Mouse (Mus musculus) adrenal gland, postnatal 10 days (tissue): Measurements from ENCODE around the gene Atg9b. TPM values are rescaled to one million over a fixed set of nuclear protein-coding genes. Genes with fewer than 3 reads are reported as not detected.
A peak's percentile ranks its signal among the peaks of the same experiment; 100 is the strongest.
"Not testable (repeated sequence)": the region's sequence is repeated elsewhere in the genome, so short reads cannot be mapped to it uniquely, and the experiment has no call there.

Experiments
- DNase-seq: peaks from one replicate; pipeline ENCODE4 v3.0.0; 2021; ENCODE audit warnings: mixed read lengths
- total RNA-seq, 2 experiments: library from RNA; stranded (reverse); gene quantifications; 2 replicates each; pipeline ENCODE4 v1.2.3; 2021

Atg9b gene
- total RNA-seq, 2 experiments from 2014 or later: 0.60 to 0.67 TPM

DNA sequence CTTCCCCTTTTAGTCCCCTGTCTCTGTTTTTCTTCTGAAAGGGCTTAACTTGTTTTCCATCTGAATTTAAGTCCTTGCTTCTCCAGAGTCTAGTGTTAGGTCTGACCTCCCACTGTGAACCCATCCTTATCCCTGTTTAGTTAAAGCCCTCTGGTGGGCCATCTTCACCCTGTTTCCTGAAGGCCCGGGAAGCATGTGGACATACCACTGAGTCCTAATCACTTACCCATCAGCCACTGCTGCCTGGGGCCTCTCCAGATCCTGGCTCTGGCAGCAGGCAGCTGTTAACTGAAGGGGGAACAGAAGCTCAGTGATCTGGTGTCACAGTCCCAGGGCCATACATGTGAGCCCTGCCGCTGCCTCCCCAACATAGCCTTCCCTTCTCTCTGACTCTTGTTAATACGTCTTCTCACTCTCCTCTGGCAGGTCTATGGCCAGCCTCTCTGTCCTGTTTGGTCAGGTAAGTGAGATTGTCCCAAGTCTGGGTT, 13.5 kb upstream of the Atg9b start:
- no peak for DNase-seq

DNA sequence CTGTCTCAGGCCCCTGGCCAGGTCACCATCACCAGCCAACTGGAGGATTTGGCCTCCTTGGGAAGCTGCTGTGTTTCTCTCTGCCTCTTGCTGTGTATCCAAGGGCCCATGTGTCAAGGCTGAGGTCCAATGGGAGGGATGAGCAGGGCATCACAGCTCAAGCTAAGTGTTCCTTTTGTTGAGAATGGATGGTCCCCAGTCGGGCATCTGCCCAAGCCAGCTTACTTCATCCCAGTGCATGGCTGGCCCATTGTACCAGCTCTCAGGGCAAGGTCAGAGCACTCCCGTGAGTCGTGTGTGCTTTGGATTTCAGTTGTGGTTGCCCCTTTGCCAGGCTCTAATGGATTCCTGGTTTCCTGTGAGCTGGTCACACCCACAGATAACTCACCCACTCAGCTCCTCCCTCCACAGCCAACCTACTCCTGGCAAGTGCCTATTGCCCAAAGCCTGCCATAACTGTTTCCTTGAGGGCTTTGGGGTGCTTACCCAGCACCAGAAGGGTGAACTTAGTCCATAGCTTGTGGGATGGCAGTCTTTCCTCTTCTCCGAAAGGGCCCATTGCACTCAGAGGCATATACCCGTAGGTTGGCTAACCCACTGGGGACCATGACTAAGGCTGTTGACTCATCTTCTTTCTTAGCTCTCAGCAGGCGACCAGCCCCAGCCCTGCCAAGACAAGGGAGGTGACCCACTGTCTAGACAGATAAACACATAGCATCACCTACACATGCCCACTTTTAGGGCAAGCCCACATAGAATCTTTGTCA, 12.8 kb upstream of the Atg9b start:
- DNase-seq: no peak

DNA sequence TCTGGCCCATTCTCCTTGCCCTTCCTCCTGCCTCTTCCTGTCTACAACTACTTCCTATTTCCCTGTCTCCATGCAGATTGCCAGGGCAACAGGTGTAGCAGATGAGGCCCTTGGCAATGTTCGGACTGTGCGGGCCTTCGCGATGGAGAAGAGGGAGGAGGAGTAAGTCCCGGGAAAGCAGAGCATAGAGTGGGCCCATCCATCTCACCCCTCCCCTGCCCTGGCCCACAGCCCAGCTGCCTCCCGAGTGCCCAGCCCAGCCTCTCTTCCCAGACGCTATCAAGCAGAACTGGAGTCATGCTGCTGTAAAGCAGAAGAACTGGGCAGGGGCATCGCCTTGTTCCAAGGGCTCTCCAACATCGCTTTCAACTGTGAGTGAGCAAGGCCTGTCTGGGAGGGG, 10.0 kb upstream of the Atg9b start:
- DNase-seq: no peak

DNA sequence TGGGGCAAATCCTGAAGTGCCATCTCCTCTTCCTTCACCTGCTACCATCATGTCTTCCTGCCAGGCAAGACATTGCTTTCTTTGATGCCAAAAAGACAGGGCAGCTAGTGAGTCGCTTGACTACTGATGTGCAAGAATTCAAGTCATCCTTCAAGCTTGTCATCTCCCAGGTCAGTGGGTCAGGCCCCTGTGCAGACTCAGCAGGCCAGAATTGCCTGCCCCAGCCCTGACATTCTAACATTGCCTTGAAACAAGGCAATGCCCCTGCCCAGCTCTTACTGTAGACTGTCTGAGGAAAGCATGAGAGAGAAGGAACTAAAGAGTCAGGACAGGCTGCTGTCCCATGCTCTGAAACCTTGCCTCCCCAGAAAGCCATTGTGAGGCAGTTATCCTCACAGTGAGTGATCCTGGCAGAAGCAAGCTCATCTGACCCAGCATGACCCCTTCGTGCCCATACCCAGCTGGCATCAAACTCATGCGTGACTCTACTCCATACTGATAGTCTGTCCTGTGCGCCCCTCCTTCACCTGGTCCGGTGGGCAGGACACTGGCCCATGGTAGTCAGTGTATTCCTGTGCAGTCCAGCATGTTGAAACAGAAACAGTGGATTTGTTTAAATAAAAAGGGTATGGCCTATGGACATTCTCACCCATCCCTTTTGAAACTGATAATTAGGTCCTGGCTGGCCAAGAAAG, 9.1 kb upstream of the Atg9b start:
- no peak for DNase-seq

DNA sequence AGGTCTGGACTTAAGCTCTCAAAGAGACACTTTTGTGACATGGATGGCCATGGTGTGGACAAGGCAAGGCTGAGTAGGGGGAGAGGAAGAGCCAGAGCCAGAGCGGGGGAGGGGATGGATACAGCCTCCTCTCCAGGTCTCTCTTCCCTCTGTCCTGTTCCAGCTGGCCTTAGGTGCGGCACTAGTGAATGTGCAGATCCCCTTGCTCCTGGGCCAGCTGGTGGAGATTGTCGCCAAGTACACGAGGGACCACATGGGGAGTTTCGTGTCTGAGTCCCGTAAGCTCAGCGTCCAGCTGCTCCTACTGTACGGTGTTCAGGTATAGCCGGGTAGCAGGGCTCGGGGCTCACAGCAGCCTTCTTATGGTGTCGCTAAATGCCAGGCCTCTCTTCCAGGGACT, 8.4 kb upstream of the Atg9b start:
- DNase-seq: no peak

DNA sequence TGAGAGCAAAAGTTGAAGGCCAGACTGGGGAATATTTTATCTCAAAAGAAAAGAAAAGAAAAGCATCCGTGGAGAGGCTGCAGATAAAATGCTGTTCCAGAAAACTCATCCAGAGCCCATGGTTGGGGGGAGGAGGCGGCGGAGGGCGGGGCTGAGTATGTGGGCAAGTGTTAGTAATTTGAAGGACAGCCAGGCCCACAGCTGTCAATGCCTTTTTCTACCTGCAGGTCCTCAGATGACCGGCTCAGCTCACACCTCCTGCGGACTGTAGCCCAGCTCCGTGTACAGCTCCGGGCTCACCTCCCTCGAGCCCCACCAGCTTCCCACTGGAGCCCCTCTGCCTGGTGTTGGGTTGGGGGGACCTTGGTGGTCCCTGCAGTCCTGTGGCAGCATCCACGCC, 7.7 kb upstream of the Atg9b start:
- no peak for DNase-seq

DNA sequence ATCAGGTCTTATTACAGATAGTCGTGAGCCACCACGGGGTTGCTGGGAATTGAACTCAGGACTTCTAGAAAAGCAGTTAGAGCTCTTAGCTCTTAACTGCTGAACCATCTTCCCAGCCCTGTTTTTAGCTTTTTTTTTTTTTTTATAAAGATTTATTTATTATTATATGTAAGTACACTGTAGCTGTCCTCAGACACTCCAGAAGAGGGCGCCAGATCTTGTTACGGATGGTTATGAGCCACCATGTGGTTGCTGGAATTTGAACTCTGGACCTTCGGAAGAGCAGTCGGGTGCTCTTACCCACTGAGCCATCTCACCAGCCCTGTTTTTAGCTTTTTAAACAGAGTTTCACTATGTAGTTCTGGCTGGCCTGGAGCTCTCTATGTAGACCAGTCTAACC, 4.3 kb upstream of the Atg9b start:
- not testable (repeated sequence) for DNase-seq

DNA sequence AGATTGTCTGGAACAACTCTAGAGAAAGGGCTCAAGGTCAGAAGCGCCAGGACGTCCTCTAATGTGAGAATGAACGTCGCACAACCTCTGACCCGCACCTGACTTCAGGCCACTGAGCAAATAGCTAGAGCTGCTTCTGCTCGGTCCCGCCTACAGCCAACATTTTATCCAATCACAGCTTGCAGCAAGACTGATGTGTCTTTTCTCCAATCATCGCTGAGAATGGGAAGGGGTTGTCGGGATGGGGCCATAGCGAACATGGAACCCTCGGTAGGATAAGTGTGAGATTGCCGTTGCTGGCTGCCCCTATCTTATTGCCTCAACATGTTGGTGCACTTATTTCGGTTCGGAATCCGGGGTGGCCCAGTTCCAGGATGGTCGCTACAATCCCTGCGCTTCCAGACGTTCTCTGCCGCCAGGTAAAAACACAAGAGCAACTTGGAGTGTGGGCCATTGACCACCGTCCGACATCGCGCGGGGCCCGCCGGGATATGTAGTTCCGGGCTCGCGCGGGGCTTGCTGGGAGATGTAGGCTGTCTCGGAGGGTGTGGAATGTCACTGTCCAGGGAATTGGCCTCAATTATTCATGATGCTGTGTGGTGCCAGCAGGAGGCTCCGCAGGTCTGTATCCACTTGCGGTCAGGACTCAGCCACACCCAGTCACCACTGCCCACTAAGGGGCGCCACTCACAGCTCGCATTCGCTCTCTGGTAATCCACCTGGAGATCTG, 2.4 kb upstream of the Atg9b start:
- peak; percentile 95 for DNase-seq

DNA sequence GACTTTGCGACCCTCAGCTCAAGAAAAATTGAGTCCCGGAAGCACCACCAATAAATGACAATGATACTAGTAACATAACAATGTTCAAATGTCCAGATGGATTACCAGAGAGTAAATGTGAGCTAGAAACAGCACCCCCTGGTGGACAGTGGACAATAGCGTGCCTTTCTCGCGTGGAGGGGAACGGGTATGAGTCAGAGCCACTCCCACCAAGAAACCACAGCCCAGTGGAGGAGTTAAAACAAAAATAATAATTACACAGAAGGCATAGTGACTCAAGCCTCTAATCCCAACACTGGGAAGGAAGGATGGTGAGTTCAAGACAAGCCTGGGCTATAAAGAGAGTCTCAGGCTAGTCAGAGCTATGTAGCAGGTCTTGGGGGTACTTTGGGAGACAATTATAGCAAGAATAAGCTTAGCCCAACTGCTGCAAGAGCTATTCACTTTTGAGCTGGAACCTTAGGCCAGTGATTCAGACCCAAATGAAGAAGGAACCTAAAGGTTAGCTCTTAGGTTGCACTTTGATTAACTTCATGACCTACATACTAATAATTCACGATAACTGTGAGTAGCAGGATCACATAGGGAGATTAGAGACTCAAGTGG, 1.6 kb upstream of the Atg9b start, which contains the start of gene Abcb8:
Abcb8 (plus strand) TSS at position 272 of the 606 bp plus-strand sequence.
- DNase-seq: peak; percentile 90

DNA sequence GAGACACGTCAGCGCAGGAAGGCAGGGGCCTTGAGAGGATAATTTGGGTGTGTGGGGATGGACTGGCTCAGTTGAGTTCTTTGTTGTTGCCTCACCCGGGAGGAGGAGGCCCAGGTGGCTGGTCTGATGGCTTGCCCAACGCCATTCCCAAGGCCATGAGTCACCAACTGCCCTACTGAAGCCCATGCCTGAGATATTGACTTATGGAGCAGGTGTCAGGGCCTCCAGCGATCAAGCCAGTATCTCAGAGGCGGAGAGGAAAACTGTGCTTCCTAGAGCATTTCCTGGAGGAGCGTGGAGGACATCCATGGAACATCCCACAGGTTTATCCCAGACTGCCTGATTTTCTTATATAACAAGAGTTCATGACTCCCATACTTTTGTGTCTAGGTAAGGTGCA, 781 bp upstream of the Atg9b start:
- no peak for DNase-seq

DNA sequence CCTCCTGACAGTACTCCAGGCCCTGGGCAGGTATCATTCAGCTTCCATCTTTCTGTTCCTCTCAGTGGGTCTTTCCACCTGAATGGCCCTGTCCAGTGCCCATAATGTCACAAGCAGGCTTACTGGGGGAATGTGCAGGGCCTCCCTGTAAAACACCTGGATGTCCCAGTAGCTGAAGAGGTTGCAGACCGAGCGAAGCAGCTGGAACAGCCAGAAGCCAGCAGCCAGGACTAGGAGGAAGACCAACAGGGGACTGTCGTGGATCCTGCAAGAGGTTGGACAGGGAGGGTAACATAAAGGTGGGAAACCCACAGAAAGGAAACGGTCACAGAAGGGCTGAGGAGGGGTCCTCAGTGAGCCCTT, 2.3 kb downstream of the Atg9b start:
- no peak for DNase-seq

DNA sequence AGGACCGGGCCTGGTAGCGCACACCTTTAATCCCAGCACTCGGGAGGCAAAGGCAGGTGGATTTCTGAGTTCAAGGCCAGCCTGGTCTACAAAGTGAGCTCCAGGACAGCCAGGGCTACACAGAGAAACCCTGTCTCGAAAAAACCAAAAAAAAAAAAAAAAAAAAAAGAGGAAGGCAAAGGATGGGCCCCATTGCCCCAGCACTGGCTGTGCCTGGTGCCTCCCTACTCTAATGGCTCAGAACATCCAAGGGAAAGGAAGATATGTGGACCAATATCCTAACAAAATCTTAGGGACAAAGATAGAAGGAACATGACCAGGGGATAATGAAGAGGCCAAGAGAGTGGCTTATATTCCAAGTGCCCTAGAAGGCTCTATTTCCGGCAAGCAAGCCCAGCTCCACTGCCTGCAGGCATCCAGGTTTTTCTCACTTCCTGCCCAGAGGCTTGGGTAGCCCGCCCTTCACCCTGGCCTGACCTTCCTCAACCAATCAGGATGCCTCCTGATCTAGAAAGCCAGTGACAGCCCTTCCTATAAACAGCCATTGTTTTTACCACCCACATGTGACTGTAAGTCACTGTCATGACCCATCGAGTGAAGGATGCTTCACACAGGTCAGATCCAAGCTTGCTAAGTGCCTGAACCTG, 2.8 kb downstream of the Atg9b start:
- no peak for DNase-seq

DNA sequence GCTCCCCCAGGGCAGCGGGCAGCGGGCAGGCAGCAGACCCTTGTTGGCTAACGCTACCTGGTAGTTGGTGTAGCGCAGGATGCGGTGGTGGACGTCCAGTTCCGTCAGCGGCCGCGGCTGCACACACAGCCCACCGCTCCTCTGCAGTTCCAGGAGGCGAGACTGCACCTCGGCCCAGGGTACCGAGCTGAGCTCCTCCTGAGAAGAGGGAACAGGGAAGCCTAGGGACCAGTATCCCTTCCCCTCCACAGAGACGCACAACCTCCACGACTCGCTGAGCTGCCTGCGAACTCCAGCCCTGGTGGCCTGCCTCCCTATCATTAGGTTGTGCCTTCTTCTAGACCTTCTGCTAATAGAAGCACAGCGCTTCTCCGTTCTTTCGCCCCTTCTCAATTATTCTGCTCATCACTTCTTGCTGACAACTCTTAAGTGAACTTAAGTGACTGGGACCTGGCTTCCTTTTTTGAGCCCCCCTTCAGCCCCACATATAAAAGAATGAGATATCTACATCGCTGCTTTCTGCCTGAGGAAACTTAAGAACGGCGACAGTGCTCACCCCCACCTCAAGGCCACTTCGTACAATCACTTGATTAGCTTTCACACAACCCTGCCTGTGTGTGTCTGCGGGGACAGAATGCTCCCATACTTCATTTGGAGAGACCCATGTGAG, 3.6 kb downstream of the Atg9b start:
- DNase-seq: no peak

DNA sequence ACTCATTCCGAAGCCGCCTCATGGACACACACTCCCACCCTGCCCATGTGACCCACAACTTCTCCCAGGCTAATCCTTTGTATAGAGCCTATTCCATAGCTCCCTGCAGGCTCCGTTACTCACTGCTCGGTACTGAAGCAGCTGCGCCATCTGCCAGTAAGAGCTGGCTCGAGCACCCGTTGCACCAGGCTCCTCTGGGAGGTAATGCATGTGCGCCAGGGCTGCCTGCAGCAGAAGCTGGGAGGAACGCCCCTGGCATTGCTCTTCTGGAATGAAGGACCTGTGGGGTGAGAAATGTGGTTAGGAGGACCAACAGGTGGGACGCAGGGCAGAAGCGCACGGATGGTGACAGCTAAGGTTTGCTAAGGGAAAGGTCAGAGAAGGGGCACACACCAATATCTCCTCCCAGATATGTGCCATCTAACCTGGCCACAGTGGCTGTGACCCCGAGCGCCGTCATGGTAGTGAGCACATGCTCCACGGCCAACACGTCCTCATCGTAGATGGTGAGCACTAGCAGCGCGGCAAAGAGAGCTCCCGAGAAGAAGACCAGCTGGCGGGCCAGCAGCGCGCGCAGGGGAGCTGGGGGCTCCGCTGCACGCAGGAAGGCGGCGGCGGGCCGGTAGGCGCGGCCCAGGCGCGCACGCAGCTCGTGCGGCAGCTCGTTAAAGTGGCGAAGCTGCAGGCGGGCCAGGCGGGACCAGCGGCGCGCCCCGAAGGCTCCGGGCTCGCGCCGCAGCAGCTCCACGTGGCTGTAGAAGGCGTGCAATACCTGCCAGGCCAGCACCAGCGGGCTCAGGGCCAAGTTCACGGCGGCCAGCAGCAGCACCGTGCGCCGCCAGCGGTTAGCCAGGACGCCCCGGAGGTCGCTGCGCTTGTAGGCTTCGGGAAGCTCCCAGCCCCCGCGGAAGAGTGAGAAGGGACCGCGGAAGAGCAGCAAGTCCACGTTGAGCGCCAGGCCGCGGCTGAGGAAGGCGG, 4.4 kb downstream of the Atg9b start:
- DNase-seq: peak; percentile 80

DNA sequence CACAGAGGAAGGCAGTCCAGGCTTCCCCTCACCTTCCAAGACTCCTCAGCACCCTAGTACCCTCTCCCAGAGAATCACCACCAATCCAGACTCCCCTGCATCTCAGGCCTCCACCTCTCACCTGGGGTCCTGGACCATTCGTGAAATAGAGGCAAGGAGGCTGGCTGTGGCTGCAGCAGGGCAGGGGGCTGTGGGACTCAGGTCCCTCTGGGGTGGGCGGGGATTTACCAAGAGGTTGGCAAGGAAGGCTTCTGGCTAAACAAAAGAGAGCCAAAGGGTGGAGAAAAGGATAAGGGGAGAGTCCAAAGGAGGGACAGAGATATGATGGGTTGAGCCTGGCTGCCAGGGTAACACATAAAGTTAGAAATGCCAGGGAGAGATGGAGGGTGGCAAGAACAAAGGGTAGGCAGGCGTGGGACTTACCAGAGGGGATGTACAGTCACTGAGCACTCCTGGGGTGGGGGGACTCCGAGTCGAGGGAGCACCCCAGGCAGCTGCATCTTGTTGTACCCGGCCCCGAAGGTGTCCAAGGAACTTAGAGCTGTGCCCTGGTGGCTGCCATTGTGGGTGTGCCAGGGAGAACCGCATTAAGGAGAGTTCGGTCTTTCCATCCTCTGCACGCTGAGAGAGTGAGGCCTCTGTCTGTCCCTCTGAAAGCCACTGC, 5.9 kb downstream of the Atg9b start:
- DNase-seq: no peak

DNA sequence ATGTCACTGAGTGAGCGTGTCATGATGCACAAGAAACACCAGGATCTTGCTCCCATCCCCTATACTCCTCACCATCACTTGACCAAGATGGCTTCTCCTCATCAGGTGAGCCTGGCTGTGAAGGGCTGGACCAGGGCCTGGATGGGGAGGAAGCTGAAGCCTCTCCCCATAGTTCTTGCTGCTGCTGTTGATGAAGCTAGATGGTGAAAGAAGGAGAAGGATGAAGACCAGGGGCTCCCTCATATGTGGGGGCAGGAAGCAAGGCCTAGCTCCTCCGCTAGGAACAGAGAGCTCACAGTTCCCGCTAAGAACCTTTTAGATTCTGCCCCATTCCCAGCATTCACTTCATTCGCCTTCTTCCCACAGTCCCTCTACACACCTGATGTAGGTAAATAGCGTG, 6.6 kb downstream of the Atg9b start:
- DNase-seq: no peak

DNA sequence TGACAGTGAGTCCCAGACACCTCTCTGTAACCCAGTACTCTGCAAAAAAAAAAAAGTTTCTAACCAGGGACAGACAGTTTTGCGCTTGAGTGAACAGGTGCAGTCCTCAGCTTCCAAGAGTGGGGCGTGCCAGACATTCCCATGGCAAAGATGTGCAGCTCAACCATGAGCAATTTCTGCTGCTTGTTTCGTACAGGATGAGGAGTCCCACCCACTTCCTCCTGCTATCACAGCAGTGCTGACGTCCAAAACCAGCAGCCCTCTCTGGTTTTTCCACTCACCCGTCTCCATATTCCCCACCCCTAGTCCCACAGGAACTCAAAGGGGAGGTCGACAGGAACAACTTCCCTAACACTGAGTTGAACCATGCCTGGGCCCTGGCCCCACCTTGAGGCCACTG, 7.5 kb downstream of the Atg9b start:
- no peak for DNase-seq

DNA sequence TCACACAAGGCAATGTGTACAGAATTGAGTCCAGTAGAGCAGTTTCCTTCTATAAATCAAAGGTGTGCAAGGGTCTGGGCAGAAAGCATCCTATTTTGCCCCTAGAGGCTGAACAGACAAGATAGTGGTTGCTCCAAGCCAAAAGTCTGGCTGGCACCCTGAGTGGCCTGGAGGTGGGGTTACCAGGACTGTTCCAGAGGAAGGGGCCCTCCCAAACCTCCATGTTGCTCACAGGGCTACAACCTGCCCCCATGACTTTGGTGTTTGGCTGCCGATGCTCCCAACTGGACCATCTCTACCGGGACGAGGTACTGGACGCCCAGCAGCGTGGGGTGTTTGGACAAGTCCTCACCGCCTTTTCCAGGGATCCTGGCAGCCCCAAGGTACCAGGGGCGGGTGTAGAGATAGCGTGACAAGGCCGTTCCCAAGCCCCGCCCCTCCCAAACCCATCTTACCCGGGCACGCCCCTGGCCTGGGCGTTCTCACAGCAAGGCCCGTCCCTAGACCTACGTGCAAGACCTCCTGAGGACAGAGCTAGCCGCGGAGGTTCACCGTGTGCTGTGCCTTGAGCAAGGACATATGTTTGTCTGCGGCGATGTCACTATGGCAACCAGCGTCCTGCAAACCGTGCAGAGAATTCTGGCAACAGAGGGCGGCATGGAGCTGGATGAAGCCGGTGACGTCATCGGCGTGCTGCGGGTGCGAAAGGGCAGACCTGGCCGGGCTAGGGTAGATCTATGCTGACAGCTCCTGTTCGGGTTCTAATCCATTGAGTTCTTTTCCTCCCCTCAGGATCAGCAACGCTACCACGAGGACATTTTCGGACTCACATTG, 8.7 kb downstream of the Atg9b start:
- DNase-seq: peak; percentile 94

DNA sequence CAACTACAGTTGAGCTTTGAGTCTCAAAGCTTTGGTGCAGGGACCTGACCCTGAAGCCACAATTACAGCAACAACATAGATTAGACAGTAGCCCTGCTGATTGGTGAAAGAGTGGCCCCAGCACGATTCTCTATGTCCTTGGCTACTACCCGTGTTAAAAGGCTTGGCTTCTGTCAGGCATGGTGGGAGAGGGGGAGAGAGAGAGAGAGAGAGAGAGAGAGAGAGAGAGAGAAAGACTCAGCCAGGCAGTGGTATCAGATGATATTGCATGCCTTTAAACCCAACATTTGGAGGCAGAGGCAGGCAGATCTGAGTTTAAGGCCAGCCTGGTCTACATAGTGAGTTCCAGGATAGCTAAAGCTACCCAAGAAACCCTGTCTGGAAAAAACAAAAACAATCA, 10.0 kb downstream of the Atg9b start:
- no peak for DNase-seq
